21 mouse cellular contexts compared by ENCODE assay signal in genomic region chr1:118975376-118975775, GRCm38 (mm10).
"Had no signal": no experiment of that assay in that cellular context is flagged by ENCODE, and none has a peak within 500 bp of the region (broad histone marks: within the 10 kb centered on the region; RNA-seq: fewer than 3 reads in every experiment).

No protein-coding gene starts in this region.

- DNase-seq: liver, embryonic 13.5 days; liver, postnatal 0 days; lung, embryonic 14.5 days; lung, postnatal 10 days; lung, postnatal 4 days; midbrain, embryonic 14.5 days; retina, postnatal 1 day; right cerebral cortex, adult 18-20 months; right cerebral cortex, postnatal 25 days; right cerebral cortex, postnatal 4 days; spleen, adult 18-20 months; thymus, adult 2 months; thymus, postnatal 25 days had no signal

- H3K4me3 ChIP-seq: liver, embryonic 13.5 days; liver, embryonic 15.5 days; megakaryocyte, embryonic 14.5 days; midbrain, embryonic 10.5 days; midbrain, embryonic 12.5 days; myocyte; neural tube, embryonic 13.5 days; neural tube, embryonic 15.5 days had no signal

- ATAC-seq: liver, postnatal 0 days; midbrain, embryonic 16.5 days had no signal

- H3K4me1 ChIP-seq: liver, embryonic 13.5 days; liver, embryonic 15.5 days; megakaryocyte, embryonic 14.5 days; midbrain, embryonic 10.5 days had no signal

- H3K4me2 ChIP-seq: liver, embryonic 13.5 days; liver, embryonic 15.5 days; lung, embryonic 14.5 days; midbrain, embryonic 12.5 days; neural tube, embryonic 13.5 days; neural tube, embryonic 15.5 days had no signal

- H3K9me3 ChIP-seq: liver, embryonic 13.5 days; liver, embryonic 15.5 days; neural tube, embryonic 13.5 days; neural tube, embryonic 15.5 days had no signal

- H3K27ac ChIP-seq: liver, embryonic 13.5 days; liver, embryonic 15.5 days; midbrain, embryonic 10.5 days; midbrain, embryonic 12.5 days; neural tube, embryonic 15.5 days had no signal

- H3K27me3 ChIP-seq: liver, embryonic 13.5 days; liver, embryonic 15.5 days; megakaryocyte, embryonic 14.5 days; midbrain, embryonic 12.5 days; neural tube, embryonic 13.5 days; neural tube, embryonic 15.5 days had no signal

- H3K36me3 ChIP-seq: liver, embryonic 13.5 days; liver, embryonic 15.5 days; neural tube, embryonic 13.5 days; neural tube, embryonic 15.5 days had no signal

- H3K9ac ChIP-seq: liver, embryonic 13.5 days; liver, embryonic 15.5 days; liver, postnatal 0 days; lung, embryonic 14.5 days; midbrain, embryonic 12.5 days; neural tube, embryonic 13.5 days; neural tube, embryonic 15.5 days had no signal
